Mouse (Mus musculus): ENCODE results near the gene Fhit.
"Not testable (repeated sequence)": the region's sequence is repeated elsewhere in the genome, so short reads cannot be mapped to it uniquely, and the experiment has no call there.

The Fhit gene

DNA sequence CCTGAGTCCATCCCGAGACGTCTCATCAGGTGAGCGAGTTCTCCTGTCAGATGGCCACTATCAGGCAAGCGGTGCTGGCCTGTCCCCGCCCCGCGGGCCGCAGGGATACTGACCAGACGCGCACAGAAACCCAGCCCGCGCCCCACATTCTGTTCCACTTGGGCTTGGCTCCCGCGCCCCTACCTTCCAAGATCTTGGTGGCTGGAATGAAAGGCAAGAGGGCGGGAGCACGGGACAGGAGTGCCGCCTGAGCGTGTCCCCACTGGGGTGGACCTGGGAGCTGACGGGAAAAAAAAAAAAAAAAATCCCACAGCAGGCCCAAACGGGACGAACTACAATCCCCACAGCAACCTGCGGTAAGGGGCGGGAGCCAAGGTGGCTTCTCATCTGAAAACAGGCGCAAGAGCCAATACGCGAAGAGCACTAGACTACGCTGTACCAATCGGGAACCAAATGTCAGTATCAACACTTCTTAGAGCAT, at the start of gene Fhit:
Gene Fhit, minus strand, starts transcription at position 285 of the 481 bp plus-strand sequence.
- DNase-seq (ENCODE audit: low spot score in 2 of 2), result peak; percentile 89 to 93

DNA sequence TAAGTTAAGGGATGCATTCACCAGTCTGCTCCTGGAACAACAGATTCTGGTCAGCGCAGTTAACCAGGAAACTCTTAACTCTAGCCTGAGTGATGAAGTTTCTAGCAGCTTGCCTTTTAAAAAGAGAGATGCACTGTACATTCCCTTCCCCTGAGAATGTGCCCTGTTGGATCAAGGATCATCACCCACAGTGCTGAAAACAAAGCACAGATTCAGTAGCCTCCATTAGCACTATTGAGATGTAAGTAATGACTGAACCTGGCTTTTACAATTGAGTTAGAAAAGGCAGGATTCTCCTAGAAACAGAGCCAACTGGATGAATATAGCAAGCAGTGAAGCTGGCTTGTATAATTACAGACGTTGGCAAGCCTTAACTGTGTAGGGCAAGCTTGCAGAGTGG, 45.0 kb upstream of the Fhit start:
- no peak for DNase-seq (ENCODE audit: low spot score in 2 of 2)

DNA sequence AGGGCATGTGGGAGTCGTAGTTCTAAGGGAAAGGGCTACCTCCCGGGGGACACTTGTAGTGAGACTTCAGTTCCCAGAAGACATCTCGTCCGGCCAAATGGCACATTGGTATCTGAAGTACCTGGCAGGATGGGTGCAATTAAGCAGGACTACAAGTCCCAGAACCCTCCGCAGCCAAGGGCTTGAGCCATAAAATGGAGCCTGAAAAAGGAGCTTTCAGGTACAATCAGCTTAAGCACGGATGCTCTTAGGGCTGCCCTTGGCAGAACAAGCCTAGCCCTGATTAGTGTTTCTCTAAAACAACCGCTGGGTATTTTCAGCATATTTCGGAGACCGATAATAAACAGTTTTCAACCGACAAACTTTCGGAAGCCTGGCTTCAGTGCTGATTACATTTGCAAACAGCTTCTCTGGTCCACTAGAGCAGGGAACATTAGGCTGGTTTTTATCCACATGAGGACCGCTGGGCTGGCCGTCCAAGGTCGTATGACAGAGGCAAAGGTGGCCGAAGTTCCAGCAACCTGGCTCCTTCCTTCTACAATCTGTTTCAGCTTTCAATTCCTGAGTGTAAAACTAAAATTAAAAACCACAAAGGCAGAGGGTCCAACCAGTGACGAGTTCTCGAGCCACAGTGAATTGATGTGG, 907 bp downstream of the Fhit start:
- DNase-seq (ENCODE audit: low spot score in 2 of 2), result peak; percentile 81 to 89

DNA sequence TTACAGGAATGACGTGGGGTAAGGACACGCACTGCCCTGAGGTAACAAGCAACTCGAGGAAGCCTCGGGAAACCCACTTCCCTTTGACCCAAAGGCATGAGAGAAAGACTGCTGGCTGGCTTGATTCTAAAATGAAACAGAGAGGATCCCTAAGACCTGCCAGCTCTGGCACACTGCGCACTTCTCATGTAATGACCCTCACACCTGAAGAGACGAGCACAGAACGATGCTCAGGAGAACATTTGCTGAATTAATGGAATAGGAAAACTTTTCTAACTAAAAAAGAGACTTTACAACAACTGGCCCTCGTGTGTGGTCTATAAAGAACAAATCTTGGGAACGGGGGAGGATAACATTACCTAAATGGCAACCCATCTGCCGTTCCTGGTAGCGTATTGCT, 2.2 kb downstream of the Fhit start:
- peak in 1 of 2 experiments; percentile 3 for DNase-seq (ENCODE audit: low spot score in 2 of 2)

DNA sequence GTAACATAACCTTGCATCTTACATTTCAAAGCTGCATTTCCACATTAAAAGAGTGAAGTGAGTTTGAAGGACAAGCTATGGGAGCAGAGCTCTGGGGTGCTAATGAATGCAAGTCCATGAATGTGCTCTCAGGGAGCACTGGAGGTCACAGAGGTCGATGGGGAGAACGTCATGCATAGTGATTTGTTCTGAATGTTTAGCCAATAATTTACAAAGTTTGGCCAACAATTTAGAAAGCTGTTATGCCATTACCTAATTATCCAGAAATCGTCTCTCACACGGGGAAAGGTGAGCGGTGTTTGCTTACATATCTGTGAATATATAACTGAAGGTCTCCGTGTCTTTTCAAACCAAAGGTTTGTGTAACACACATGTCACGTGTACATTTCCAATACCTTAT, 2.8 kb downstream of the Fhit start:
- DNase-seq (ENCODE audit: low spot score in 2 of 2), result no peak

DNA sequence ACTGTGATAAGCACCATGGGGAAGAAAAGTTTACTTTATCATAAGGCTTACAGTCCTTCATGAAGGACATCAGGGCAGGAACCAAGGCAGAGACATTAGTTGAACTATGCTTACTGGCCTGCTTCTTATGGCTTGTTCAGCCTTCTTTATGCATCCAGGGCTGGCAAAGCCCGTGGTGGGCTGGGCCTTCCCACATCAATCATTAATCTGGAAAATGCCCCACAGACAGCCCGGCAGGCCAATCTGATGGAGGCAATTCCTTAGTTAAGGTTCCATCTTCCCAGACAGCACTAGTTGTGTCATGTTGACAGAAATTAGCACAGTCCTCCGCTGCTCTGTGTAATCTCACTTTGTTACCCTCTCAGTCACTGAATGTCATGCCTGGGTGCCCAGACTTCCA, 4.1 kb downstream of the Fhit start:
- DNase-seq (ENCODE audit: low spot score in 2 of 2), result no peak

DNA sequence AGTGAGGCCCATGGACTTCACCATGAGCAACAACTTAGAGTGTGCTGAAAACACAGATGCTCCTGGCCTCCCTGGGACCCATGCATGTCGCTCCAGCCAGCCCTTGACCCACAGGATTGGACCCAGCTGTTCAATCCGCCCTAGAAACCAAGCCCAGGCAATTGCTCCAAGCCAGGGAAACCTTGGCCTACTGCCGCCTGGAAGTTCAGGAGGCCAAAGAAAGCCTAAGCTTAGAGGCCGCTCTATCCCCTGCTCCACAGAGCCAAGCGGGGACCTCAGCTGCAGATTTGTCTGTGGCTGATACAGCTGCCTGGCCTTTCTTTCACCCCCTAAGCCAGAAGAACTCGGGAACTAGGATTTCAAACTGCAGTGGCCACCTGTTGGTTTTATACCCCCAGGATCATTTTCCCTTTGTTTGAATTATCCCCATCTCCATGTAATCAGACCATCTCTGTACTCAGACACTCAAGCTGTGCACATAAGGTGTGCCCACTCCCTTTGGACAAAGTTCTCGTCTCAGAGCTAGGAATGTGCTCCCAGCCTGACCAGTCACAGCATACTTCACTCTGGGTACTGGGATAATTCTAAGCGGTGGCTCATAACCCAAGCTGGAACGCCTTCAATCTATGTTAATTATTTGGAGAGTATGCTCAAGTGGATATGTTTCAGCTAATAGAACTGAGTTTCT, 10.1 kb downstream of the Fhit start:
- no peak for DNase-seq (ENCODE audit: low spot score in 2 of 2)

DNA sequence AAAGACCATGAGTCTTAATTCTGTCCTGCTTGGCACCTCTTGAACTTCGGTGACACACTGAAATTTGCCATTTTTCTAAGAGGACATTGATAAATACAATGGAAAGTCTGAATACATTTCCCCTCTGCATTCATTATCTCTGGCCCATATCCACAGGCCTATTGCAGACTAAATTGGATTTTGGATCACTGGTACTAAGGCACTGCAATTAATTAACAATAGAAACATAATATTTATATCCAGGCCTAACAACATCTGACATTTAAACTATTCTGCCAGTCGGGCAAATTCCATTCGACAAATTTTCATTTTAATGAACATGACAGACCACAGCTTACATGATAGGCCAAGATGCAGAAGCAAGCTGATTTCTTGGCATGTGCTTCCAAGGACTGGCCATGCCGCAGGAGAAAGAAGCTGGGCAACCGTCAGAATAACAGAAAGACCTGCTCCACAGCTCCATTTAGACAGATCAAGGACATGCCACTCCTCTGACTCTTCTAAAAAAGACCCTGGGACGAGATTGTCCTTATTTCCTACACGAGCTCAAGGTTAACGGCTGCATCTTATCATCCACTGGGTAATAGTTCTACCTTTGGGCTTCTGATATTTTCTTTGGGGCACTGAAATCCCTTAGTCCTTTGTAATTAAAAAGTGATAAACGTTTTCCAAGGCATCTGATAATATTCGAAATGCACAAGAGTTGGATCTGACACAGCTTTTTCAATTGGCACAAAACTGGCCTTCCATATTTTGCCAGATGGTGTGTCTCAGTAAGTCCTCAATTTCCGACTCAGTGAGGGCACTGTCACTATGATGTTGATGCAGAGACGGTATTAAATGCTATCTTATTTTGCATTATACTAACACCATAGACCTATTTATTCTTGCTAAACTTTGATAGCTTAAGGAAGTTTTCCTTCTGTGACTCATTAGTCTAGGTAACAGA, 27.8 kb downstream of the Fhit start:
- DNase-seq (ENCODE audit: low spot score in 2 of 2), result no peak

DNA sequence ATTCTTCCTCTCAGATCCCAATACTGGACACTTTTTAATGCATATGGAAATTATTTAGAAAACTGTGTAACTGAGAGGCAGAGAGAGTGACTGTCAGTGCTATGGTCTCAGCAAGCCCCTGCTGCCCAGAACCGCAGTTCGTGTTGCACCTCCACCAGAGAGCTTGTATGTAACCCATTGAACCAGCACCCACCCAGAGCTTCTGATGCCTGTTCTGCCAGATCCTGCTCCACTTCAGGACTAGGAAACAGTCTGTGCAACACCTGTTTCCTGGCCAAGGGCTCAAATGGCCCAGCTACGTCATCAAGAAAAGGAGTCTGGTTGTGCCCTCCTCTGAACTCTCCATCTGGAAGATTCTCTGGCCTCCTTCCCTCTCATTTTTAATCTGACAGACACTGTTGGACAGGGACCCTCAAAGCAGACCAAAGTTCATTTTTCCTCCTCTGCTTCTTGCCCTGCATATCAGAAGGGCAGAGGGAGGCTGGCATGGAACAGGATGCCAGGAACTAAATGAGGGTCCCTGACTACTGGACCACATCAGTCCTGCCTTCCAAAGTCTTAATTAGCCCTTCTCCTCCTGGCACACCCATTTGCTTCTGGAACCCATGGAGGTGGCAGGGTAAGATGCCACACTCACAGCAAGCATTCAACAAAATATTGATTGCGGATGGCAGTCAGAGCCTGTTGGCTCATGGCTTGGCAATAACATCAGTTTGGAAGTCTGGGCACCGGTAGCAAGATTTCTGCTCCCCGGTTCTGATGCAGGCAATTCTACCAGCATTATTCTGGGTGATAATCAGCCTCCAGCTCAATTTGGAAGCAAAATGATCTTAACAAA, 29.0 kb downstream of the Fhit start:
- no peak for DNase-seq (ENCODE audit: low spot score in 2 of 2)

DNA sequence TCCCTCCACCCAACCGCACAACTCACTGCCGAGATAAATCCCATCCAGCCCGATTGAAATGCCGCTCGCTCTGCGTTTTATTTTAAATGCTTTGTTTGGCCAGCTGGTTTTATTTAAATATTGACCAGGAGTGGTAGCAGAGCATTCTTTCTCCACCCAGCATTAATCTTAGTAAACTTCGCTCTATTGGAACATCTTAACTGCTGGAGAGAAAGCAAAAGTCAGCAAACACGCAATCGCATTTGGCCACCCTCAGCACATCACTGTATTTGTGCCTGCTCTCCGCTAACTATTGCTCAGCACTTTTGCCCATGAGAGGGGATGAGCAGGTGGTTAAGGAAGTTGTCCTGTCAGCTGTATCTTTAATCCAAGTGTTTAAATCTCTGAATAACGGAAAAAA, 36.7 kb downstream of the Fhit start:
- no peak for DNase-seq (ENCODE audit: low spot score in 2 of 2)

DNA sequence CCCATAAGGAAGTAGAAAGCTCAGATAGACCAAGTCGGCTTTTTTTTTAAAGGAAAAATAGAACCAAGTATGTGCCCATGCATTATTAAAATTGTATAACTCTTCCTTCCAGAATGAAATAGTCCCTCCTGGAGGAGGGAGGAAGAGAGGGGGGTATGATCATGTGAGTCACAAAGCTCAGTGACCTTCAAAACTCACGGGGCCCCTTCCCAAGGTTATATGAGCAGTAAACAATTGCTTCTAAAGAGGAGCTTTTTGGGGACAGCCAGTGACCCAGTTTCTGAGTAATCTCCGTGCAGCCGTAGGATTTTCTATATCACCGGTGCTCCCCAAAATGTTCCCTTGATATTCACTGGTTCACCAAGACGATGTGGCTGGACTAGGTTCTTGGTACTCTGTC, 42.8 kb downstream of the Fhit start:
- no peak for DNase-seq (ENCODE audit: low spot score in 2 of 2)

DNA sequence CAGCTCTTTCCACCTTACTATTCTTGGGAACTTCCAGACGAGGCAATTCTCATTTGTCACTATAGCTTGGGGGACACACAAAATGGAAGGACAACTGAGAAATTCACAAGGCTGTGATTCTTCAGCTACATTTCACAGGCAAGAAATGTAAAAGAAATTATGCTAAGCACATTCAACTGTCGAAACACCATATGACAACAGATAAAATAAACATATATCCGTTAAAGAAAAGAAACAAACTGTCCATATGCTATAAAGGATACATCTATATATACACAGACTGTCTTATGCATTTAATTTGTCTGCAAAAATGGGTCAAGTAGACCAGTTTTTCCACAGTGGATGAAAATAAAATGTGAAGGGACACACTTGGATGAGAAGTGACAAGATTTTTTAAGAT, 76.2 kb downstream of the Fhit start:
- no peak for DNase-seq (ENCODE audit: low spot score in 2 of 2)

DNA sequence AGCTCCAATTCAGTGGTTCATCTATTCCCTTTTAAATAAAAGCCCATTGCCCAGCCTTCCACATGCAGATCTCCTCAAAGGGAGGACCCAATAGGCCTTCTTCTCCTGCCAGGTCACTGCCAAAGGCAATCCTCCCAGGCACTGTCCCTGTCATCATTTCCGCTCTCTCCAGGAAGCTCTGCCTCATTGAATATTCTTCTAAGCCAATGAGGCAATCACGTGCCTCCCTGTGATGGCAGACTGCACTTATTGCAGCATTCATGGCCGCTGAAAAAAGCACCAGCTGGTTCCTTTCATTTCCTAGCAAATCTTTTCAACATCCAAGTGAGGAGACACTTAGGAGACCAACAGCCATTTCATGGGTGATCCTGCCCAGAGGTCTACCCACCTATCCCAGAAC, 77.9 kb downstream of the Fhit start:
- no peak for DNase-seq (ENCODE audit: low spot score in 2 of 2)

DNA sequence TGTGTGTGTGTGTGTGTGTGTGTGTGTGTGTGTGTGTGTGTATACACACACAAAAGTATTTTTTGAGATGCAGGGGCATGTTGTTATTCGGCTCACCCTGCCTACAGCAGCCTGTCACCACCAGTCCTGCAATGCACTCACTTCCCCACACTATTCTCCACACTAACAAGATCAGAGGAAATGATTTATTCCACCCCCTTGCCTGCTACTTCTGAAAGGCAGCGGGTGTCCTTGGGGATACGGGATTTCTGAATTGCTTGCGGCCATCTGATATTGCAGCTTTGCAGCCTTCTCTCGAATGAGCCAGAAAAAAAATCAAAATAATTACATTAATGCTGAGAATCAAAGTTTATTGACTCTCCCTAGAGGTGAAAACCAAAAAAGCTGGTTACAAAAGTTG, 78.4 kb downstream of the Fhit start:
- no peak for DNase-seq (ENCODE audit: low spot score in 2 of 2)

DNA sequence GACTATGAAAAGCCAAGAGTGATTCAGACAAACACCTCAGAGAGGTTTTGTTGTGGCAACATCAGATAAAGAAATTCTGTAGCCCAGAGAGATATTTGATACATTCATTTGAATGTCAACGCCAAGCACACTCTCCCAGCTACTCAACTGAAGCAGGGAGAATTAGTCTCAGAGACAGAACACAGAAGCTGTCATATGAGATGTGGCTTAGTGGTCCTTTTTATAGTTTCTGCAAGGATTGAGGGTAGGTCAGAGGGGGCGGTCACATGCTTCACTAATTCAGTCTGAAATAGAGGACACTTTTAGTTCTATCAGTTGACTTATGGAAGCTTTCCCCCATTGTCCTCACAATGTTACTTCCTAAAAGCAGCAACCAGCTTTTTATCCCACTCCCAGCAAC, 98.2 kb downstream of the Fhit start:
- DNase-seq (ENCODE audit: low spot score in 2 of 2), result no peak

DNA sequence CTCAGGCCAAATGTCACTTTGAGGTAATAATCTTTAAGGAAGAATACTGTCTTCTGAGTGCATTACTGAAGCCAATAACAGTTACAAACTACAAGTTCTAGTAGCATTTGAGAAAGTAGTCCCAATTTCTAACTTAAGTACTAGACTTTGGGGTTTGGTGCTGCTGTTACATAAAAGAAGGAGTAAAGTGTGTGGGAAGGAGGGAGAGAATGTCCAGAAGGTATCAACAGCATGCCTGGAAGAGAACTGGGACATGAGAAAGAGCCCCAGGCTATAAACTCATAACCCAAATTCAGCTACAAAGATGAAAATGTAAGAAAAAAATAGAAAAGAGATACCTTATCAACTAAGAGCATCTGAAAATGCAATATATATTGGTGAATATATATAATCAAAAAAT, 101.6 kb downstream of the Fhit start:
- DNase-seq (ENCODE audit: low spot score in 2 of 2), result no peak

DNA sequence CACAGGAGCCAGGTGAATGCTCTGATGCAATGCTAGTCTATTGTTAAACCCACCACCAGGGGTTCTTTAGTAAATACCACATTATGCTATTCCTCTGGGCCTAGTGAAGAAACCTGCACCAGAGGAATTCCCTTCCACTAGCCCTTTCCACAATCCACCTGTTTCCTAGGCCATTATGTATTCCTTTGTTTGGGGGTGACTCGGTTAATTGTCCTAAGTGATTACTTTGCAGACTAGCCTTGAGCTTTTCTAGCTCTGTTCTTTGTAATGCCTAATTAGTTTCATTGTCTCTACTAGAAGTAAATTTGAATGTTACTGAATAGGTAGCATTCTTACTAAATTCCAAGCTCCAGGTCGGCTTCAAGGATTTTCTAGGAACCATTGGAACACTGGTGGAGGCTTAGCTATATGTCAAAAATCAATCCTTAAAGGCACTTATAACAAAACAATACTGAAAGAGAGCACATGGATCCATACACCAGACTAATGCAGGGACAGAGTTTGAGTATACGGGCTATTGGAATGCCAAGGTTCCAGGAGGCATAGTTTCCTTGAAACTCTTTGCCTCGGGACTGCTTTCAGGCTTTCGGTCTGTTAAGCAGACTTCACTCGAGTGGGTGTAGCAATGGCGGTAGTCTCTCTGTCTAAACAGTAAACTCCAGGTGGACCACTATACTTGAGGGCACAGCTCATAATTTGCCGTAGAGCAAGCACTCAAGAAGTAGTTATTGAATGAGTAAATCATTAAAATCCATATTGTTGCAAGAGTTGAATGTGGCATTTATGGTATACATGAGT, 122.1 kb downstream of the Fhit start:
- not testable (repeated sequence) for DNase-seq (ENCODE audit: low spot score in 2 of 2)

DNA sequence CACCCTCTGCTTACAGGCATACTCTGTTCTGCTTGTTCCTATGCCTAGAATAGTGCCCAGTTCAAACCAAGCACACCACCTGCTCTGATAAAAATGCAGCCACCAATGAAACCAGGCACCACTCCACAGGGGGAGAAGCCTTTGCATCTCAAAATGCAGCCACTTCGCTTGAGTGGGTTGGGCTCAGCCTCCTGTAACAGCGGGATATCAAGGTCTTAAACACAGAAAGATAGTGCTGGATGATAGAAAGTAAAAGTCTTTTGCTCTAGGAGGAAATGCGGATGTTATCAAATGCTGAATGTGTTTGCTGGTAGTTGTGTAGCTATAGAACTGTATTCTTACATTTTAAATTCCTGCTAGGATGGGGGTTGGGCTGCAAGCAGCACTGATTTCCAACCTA, 140.4 kb downstream of the Fhit start:
- no peak for DNase-seq (ENCODE audit: low spot score in 2 of 2)

DNA sequence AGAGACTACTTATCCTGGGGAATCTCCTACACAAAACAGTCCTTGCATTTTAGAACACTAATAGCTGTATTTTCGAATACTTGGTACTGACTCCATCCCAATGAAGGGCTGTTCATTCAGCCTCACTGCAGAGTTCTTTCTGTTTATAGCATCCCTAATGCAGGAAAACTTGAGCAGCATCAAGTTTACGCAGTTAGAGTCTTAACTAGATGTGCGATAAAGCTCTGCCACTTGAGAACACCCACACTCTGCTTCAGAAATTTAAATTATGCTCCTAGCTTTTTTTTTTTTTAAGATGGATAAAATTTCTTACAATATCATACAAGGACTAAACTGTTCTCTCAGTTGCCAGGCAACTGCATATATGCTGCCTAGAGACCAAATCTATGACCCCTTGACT, 183.2 kb downstream of the Fhit start:
- DNase-seq (ENCODE audit: low spot score in 2 of 2), result peak in 1 of 2 experiments; percentile 20

DNA sequence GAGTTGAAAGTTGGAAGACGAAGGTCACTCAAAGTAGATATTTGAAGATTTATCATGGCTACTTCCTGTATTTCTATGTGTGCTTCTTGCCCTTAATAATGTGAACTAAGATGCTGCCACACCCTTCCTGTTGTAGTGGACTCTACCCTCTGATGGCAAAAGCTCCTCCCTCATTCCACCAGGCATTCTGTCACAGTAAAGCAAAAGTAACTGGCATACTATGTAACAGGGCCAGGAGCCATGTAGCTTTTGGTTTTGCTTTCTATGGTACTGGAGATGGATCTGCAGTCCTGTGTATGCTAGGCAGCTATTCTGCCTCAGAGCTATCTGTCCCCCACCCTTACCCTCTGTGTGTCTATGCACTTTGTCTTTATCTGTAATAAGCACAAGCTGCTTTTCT, 220.2 kb downstream of the Fhit start:
- no peak for DNase-seq (ENCODE audit: low spot score in 2 of 2)

DNA sequence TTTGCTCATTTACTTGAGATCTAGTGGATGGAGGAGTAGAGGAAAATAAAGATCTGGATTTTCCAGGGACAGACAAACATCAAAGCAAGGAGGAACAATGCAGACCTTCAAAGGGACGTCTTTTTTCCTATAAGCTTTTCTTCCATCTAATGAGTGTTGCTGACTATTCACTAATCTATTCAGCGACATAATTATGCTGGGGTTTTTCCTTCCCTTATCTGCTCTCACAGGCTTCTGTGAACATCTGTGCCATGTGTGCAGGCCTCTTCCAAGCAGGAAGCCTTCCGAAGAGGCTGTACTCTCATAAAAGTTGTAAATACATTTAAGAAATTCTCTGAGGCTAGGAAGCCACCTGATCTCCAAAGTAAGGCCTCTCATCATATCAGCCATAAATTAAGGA, 228.2 kb downstream of the Fhit start:
- no peak for DNase-seq (ENCODE audit: low spot score in 2 of 2)

All from left cerebral cortex, adult 9 months (tissue).